Mouse (Mus musculus) midbrain, embryonic 16.5 days (tissue): ENCODE measurements at regions not wholly inside any gene's neighbourhood (a gene's known extent, or its start where the extent isn't known, plus 50 kb on each side); places are given as distances from the start of the nearest gene placed in this dataset.
A peak's percentile ranks its signal among the peaks of the same experiment; 100 is the strongest.

Experiments used
- ATAC-seq: fragments of 200-750 bp; cut with Nextera tagmentation; 2 replicates; pipeline ENCODE4 v1.8.0; 2017; ENCODE audit warnings: moderate TSS enrichment
- H3K27ac ChIP-seq: fragments of 300-500 bp; sonication (generic); 2 replicates; pipeline ENCODE4 v1.5.1; 2014; ENCODE audit warnings: mild to moderate bottlenecking, low read length, mixed read lengths
- H3K27me3 ChIP-seq: fragments of 300-500 bp; sonication (generic); 2 replicates; pipeline ENCODE4 v1.6.1; 2014; ENCODE audit warnings: low read depth, low read length, mixed read lengths; ENCODE audit not compliant: control insufficient read depth, insufficient read depth
- H3K36me3 ChIP-seq: fragments of 300-500 bp; sonication (generic); 2 replicates; pipeline ENCODE4 v1.6.1; 2014; ENCODE audit warnings: mild to moderate bottlenecking, low read length, moderate library complexity, mixed read lengths; ENCODE audit not compliant: control insufficient read depth, insufficient read depth
- H3K4me1 ChIP-seq: fragments of 300-500 bp; sonication (generic); 2 replicates; pipeline ENCODE4 v1.6.1; 2014; ENCODE audit warnings: mild to moderate bottlenecking, low read length, mixed read lengths; ENCODE audit not compliant: control insufficient read depth, insufficient read depth
- H3K4me2 ChIP-seq: fragments of 300-500 bp; sonication (generic); 2 replicates; pipeline ENCODE4 v1.6.1; 2014; ENCODE audit warnings: mild to moderate bottlenecking, low read length, mixed read lengths
- H3K4me3 ChIP-seq: fragments of 300-500 bp; sonication (generic); 2 replicates; pipeline ENCODE4 v1.5.1; 2014; ENCODE audit warnings: low read depth, mild to moderate bottlenecking, low read length, moderate library complexity, mixed read lengths
- H3K9ac ChIP-seq: fragments of 300-500 bp; sonication (generic); 2 replicates; pipeline ENCODE4 v1.6.1; 2014; ENCODE audit warnings: low read depth, low read length, mixed read lengths
- H3K9me3 ChIP-seq: fragments of 300-500 bp; sonication (generic); replicated peaks from 2 replicates; pipeline ENCODE4 v1.6.1; 2014; ENCODE audit warnings: mild to moderate bottlenecking, low read length, mixed read lengths; ENCODE audit not compliant: control insufficient read depth, poor library complexity, severe bottlenecking
- WGBS: fragments of 180-500 bp; shearing (Covaris S2); extraction: QIAGEN DNeasy Blood & Tissue Kit; methylation state at CpG from one replicate; pipeline ENCODE4 v1.1.7; 2014; 5-methylcytosine and 5-hydroxymethylcytosine counted together

DNA sequence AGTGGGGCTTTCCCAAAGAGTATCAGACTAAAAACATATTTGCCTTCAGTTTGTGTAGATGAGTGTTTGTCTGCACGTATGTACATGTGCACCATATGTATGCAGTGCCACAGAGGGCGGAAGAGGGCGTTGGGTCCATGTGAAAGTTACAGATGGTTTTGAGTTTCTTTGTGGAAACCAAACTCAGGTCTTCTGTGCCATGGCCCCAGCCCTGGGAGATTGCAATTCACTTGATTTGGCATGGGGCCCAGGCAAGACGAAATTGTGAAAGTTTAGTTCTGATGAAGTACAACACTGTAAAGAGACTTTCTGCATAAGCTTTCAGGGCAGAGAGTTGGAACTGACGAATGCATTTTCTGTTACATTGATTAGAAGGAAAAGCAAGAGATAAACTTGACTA is 255.4 kb upstream of the Nbea start:
- WGBS: 87% methylated on average over 5 of the region's 5 CpGs
- Histone ChIP-seq H3K4me1 (peaks cover 8% of the 10 kb centered on the region), H3K27ac (no peak overlapping the region), H3K4me3 (no peak overlapping the region), H3K27me3 (no peaks in the 10 kb centered on the region), H3K4me2 (no peak overlapping the region), H3K36me3 (no peaks in the 10 kb centered on the region), H3K9ac (no peak overlapping the region), H3K9me3 (no peaks in the 10 kb centered on the region)
- no peak for ATAC-seq

DNA sequence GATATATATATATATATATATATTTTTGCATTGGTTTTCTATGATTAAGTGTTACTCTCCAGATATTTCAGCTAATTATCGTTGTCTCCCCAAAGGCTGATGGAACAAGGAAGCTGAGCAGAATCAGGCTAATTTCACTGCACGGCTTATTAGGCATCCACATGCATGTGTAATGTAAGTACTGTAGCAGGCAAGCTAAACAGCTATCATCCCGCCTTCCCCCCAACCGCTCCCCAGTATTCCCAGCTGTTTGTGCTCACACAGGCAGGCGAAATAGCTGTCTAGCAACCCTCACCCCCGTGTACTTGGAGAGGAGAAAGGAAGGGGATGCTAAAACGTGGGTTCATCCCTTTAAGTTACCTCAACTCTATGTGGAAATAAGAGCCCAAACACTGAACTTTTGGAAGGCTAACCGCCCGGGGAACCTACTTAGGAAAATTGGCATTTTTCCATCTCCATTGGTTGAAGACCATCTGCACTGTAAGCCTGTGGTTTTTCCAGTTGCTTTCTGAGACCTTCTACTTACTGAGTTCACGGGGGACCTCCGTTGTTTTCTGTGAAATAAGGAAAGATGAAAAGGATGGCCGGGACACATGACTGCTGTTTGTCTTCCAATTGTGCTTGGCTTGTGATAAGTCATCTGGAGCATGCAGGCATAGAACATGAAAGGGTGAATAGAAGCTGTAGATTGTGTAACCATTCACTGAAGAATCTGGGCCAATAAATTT is 254.7 kb upstream of the Nbea start:
- Histone ChIP-seq H3K9me3 (no peaks in the 10 kb centered on the region), H3K27ac (peak overlapping the region; percentile 38; the same call in 1 of the 2 replicates), H3K36me3 (no peaks in the 10 kb centered on the region), H3K4me2 (no peak overlapping the region), H3K4me1 (peaks cover 8% of the 10 kb centered on the region), H3K4me3 (no peak overlapping the region), H3K9ac (no peak overlapping the region), H3K27me3 (no peaks in the 10 kb centered on the region)
- WGBS: 49% methylated on average over 12 of the region's 12 CpGs
- peak; percentile 62 for ATAC-seq

DNA sequence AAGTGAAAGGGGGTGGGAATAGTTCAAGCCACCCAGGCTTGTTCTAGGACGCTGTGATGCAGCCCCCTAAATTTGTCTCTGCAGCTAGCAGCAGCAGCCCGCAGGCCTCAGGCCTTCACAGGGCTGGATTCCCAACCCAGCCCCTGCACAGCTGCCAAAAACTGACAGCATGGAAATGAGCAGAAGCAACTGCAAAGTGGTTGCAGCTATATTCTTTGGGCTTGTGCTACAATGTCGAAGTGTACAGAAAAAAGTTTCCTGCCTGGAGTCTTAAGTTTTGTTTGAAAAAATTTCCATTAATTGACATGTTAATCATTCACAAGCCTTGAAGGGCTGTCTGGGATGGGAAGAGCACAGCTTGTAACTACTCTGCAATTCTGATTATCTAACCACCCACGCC is 253.6 kb upstream of the Nbea start:
- Histone ChIP-seq H3K4me3 (no peak overlapping the region), H3K27ac (no peak overlapping the region), H3K27me3 (no peaks in the 10 kb centered on the region), H3K4me1 (peaks cover 8% of the 10 kb centered on the region), H3K4me2 (no peak overlapping the region), H3K36me3 (no peaks in the 10 kb centered on the region), H3K9me3 (no peaks in the 10 kb centered on the region), H3K9ac (no peak overlapping the region)
- WGBS: 11% methylated on average over 4 of the region's 4 CpGs
- peak; percentile 45; the same call in 1 of the 2 replicates for ATAC-seq

DNA sequence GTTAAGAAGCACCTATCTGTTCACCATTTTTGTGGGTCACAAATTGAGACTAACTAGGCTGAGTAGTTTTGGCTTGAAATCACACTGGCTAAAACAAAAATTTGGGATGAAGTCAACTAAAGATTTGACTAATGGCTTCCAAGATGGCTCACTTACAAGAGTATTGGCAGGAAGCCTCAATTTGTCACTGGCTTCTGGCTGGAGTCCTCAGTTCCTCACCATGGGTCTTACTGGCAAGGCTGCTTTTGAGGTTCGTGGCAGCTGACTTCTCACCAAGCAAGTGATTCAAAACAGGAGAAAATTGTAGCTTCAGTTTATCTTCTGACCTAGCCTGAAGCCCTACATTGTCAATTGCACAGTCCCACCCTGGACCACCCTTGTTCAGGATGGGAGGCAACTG is 250.0 kb upstream of the Nbea start:
- WGBS: 71% methylated on average over 1 of the region's 1 CpGs
- Histone ChIP-seq H3K9me3 (no peaks in the 10 kb centered on the region), H3K27ac (no peak overlapping the region), H3K4me1 (peaks cover 6% of the 10 kb centered on the region), H3K27me3 (no peaks in the 10 kb centered on the region), H3K4me2 (no peak overlapping the region), H3K36me3 (no peaks in the 10 kb centered on the region), H3K9ac (no peak overlapping the region), H3K4me3 (no peak overlapping the region)
- ATAC-seq: no peak

DNA sequence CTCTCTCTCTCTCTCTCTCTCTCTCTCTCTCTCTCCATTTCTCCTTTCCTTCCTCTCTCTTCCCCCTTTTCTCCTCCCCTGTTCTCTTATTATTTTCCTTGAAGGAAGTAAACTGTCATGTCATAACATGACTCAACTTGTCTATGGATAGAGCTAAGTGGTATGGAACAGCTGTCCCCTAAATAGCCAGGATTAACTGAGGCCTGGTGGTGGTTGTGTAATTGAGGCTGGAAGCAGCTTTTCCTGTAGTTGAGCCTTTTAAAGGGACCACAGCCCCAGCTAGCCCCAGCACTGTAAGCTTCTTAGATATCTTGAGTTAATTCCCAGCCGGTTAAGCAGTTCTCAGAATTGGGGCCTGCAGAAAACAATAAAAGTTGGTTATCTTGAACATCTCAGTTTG is 243.7 kb upstream of the Nbea start:
- no peak overlapping the region for H3K4me2 ChIP-seq
- WGBS: 76% methylated on average over 1 of the region's 1 CpGs
- no peak for ATAC-seq
- H3K36me3 ChIP-seq: no peaks in the 10 kb centered on the region
- H3K9me3 ChIP-seq: no peaks in the 10 kb centered on the region
- H3K27ac ChIP-seq: no peak overlapping the region
- H3K4me1 ChIP-seq: no peaks in the 10 kb centered on the region
- H3K27me3 ChIP-seq: no peaks in the 10 kb centered on the region
- H3K4me3 ChIP-seq: no peak overlapping the region
- no peak overlapping the region for H3K9ac ChIP-seq

DNA sequence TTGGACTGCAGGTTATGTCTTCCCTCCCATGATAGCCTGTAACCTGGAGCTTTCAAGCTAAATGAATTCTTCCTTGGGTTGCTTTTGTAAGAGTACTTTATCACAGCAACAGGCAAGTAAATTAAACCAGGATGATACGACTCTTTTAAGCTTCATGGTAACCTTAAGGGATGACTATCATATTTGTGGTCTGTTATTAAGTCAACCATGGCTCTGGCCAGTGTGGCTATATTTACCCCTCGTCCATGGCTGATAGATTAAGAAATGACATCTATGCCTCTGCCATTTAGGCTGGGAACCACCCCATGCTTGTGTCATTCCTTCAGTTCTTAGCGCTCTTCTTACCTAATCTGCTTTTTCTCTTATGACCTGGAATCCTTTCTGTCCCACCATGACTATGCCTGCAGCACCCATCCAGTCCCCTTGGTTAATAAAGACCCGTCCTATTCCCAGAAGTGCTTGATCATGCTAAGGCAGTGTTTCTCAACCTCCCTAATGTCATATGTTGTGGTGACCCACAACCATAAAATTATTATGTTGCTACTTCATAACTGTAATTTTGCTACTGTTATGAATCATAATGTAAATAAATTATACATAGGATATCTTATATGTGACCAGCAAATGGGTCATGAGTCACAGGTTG is 214.5 kb upstream of the Nbea start:
- 91% methylated on average over 4 of the region's 4 CpGs for whole genome bisulfite sequencing
- Histone ChIP-seq H3K4me3 (no peak overlapping the region), H3K27me3 (no peaks in the 10 kb centered on the region), H3K27ac (no peak overlapping the region), H3K4me1 (no peaks in the 10 kb centered on the region), H3K4me2 (no peak overlapping the region), H3K9me3 (no peaks in the 10 kb centered on the region), H3K9ac (no peak overlapping the region), H3K36me3 (no peaks in the 10 kb centered on the region)
- no peak for ATAC-seq

DNA sequence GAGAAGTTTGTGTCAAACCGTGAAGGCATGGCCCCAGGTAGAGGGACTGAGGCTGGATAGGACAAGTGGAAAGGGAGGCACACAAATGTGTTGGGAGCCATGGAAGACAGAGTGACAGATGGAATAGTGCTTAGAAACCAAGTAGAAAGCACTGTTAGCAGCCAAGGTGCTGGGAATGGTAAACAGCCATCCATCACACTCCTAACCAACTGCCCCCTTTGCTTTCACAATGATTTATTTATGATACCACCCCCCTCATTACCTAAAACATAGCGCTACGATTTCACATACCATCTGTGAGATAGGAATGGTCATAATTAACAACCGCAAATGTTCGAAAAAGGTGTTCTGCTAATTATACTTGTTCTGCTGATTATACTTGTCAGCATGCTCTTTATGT is 209.6 kb upstream of the Nbea start:
- no peak for ATAC-seq
- Histone ChIP-seq H3K4me2 (no peak overlapping the region), H3K4me1 (no peaks in the 10 kb centered on the region), H3K27ac (no peak overlapping the region), H3K9ac (no peak overlapping the region), H3K4me3 (no peak overlapping the region), H3K9me3 (no peaks in the 10 kb centered on the region), H3K27me3 (no peaks in the 10 kb centered on the region), H3K36me3 (no peaks in the 10 kb centered on the region)
- WGBS: 94% methylated on average over 5 of the region's 5 CpGs

DNA sequence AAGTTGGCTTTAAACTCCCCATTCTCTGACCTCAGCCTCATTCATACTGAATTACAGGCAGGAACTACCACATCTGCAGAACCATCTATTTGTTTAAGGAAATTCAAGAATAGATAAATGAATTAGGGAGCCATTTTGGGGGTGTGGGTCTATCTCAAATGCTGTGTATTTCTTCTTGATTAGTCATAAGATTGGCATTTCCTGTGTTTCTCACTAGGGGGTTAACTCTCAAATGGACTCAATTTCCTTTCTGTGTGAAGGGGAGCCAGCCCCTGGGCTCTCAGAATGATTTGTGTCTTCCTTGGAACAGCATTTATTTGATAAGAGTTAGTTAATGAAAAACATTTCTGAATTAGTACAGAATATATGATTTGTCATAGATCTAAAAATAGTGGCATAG is 196.8 kb upstream of the Nbea start:
- no peaks in the 10 kb centered on the region for H3K4me1 ChIP-seq
- no peak overlapping the region for H3K27ac ChIP-seq
- no peaks in the 10 kb centered on the region for H3K36me3 ChIP-seq
- ATAC-seq: no peak
- no peak overlapping the region for H3K4me2 ChIP-seq
- H3K27me3 ChIP-seq: no peaks in the 10 kb centered on the region
- H3K9me3 ChIP-seq: no peaks in the 10 kb centered on the region
- no peak overlapping the region for H3K9ac ChIP-seq
- H3K4me3 ChIP-seq: no peak overlapping the region

DNA sequence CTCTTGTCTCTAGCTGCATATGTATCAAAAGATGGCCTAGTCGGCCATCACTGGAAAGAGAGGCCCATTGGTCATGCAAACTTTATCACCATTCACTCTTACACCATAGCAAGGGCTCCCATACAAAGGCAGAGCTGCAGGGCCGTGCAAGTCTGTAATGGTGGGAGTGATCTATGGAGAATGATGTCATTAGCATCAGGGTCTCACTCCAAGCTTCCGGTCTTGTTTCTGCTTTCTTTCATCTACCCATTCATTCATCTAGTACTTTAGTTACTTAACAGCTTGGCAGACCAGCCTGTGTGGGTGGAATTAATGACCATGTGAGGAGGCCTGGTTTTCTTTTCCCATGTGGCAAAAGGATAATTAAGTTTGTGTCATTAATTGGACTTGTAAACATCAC is 196.0 kb upstream of the Nbea start:
- no peaks in the 10 kb centered on the region for H3K36me3 ChIP-seq
- no peaks in the 10 kb centered on the region for H3K9me3 ChIP-seq
- H3K27ac ChIP-seq: no peak overlapping the region
- H3K4me3 ChIP-seq: no peak overlapping the region
- no peak overlapping the region for H3K4me2 ChIP-seq
- H3K27me3 ChIP-seq: no peaks in the 10 kb centered on the region
- H3K9ac ChIP-seq: no peak overlapping the region
- 76% methylated on average over 3 of the region's 3 CpGs for WGBS
- H3K4me1 ChIP-seq: no peaks in the 10 kb centered on the region
- ATAC-seq: no peak
